Mouse (Mus musculus): ENCODE measurements around the gene Ccdc157.
A peak's percentile ranks its signal among the peaks of the same experiment; 100 is the strongest.

Ccdc157 gene

DNA sequence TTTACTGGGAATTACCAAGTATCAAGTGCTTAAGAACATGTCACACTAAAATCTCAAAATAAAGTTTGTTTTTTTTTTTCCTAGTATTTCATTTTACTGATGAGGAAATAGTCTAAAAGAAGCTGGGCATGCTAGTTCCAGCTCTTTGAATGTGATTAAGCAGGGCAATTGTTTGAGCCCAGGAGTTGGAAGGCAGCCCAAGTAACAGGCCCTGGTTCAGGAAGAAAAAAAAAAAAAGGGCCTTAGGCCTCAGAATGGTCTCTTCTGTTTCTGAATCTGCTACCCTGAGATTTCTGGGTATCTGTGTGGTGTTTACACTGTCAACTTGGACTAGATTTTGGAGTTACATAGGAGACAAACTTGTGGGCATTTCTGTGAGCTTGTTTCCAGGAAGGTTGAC is 23.4 kb upstream of the Ccdc157 start:
- no peak for ATAC-seq (ENCODE audit: low TSS enrichment)

DNA sequence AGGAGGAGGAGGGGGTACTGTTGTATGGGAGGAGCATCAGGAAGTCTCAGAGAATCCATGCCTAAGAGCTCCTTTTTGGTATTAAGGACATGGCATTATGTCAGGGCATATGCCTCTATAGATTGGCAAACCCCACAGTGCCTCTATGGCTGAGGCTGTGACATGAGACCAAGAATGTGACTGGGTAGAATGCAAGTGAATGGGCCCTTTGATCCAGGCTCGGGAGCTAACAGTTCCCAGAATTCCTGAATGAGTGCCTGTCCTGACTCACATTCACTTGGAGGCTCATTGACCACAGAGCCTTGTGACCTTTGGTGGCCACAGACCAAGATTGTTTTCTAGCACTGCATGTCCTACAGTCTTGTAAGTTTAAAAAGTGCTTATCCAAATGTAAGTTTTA is 22.0 kb upstream of the Ccdc157 start:
- no peak for ATAC-seq (ENCODE audit: low TSS enrichment)

DNA sequence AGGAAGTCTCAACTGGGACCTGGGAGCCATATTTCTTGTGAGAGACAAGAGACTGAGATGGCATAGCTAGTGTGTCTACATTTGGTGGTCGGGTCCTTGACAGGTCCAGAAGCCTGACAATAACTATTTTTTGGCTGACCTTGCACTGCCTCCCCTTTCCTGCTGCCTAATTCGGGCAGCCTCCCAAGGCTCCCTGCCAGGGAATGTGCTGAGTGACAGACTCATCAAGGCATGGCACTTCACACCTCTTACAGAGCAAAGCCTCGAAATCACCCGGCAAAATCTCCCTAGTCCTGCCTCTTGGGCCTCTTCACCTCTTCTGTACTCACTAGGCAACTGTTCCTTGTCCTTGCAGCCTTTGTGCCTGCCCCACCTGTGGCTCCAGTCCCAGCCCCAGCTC is 17.6 kb upstream of the Ccdc157 start:
- no peak for ATAC-seq (ENCODE audit: low TSS enrichment)

DNA sequence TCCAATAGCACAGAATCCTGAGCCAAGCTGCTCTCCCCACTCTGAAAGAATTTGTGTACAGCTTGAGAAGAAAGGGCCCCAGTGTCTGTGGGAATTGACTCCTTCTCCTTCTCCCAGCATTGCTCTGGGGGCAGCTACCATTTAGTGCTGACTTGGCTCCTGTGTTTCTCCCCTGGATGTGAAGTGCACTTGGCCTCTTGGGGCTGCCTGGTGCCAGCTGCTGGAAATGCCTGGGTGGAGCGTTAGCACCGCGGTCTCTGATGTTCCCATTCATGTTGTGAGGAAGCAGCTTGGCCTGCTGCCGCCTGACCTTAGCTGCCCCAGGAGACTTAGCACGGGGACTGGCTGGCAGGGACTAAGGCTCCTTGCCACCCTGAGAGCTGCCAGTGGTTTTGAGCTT is 14.5 kb upstream of the Ccdc157 start:
- peak; percentile 47 for ATAC-seq (ENCODE audit: low TSS enrichment)

DNA sequence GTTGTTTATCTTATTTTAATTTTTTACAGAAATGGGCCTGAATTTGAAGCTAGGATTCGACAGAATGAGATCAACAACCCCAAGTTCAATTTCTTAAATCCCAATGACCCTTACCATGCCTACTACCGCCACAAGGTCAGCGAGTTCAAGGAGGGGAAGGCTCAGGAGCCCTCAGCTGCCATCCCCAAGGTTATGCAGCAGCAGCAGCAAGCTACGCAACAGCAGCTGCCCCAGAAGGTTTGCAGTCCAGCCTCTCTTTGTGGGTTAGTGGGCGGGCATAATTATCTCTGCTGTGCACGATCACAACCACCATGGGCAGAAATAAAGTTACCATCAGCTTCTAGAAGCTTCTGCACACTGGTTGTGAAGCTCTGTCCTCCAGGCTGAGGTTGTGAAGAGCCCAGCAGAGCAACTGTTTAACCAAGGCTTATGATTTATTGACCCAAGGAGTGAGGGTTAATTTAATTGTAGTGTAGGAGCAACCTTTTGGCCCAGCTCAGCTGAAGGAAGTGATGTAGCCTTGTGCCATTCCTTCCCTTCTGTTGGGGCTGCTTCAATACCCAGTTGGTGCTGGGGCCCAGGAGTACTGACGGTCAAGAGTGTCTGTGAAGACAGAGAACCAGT is 6.5 kb upstream of the Ccdc157 start:
- no peak for ATAC-seq (ENCODE audit: low TSS enrichment)

DNA sequence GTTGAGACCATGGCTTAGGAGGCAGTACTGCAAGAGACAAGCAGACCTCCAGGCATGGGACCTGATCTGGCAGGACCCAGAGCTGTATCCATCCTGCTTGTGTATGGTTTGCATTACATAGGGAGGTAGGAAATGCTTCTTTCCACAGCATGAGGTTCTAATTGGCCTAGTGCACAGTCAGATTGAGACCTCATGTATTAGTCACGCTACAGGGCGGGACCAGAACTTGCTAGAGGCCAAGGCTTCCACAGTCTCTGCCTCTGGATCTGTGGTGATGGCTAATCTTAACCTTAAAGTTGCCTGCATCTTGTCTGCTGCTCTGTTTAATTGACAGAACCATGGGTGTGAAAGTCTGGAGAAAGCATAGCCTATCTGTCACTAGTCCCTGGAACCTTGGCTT is 4.6 kb upstream of the Ccdc157 start:
- ATAC-seq (ENCODE audit: low TSS enrichment) = no peak

DNA sequence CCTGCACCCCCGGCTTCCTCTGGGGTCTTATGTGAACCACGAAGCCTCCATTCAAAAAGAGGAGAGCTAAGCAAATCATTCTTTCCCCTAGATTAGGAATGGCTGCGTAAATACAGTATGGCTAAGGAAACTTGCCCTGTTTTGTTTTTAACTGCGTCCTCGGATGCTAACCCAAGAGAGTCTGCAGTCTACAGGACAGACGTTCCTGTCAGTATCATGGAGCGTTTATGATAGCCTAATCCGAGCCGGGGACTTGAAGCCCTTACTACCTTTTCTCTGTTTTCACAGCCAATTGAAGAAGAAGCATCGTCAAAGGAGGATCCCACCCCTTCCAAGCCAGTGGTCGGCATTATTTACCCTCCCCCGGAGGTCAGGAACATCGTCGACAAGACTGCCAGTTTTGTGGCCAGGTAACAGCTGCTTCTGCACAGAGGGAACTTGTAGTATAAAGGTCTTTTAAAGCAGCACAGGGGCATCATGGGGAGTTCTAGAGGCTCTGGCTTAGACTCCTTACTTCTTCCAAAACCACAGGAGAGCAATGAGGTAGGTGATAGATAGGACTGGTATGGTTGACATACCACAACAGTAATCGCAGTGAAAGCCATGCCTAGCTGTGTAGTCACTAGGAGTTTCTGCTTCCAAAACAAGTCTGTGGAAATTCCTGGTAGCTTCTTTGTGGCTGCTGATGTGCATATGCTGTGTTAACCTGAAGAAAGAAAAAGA is 826 bp upstream of the Ccdc157 start:
- ATAC-seq (ENCODE audit: low TSS enrichment) = no peak

DNA sequence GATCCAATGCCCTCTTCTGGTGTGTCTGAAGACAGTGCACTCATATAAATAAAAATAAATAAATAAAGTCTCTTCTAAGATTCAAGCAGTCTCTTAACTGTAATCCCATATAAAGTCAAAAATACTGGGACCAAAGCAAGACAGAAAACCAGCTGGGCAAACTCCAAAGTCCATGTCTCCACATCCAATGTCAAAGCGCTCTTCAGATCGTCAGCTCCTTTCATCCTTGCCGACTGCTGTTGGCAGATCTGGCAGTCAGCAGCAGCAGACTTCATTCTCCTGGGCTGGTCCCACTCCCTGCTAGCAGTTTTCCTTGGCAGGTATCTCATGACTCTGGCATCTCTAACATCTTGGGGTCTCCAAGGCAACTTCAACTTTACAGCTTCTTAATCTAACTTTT is 1.4 kb downstream of the Ccdc157 start:
- ATAC-seq (ENCODE audit: low TSS enrichment) = no peak

DNA sequence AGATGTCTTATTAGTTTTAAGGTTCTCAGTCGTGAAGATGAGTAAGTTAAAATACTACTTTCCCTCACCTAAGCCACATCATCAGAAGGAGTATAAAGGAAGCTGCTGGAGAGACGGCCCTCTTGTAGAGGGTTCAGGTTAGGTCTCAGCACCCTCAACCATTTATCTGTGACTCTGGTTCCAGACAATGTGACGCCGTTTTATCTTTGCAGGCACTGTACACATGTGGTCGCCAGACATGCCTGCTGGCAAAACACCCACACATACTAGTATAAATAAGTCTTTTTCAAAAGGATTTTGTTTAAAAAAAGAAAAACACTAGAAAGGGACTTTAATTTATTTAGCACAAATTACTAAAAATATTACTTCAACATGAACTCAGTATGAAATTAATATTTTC is 4.5 kb downstream of the Ccdc157 start:
- no peak for ATAC-seq (ENCODE audit: low TSS enrichment)

DNA sequence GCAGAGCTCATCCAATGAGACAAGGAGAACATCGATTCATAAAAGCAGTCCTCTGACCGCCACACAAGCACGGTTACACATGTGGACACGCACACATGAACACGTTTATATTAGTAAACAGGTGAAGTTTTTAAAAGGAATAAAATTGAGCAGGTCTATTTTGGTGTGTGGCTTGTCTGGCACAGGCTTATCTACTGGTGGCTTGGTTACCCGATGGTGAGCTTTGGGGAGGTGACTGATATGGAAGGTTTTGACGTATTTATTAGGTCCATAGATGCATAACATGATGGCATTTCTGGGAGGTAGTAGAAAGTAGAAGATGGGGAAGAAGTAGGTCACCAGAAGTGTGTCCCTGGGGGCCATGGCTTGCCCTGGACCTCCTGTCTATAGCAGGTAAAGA is 6.4 kb downstream of the Ccdc157 start:
- ATAC-seq (ENCODE audit: low TSS enrichment) = no peak

DNA sequence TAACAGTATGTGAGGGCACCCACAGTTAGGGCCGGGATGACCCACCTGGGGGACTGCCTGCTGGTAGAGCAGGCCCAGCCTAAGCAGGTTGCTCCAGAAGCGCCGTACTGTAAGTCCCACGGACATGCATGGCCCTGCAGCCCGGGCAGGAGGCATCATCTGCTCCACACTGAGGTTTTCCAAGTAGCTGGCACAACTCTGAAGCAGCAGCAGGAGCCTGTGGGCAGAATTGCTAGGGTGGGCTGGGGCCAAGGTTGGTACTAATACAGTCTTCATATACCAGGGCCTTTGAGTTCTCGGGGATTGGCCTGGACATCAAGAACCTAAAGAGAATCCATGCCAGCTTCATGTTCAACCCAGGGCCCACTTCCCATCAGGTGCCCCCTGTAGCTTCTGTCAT is 10.2 kb downstream of the Ccdc157 start:
- ATAC-seq (ENCODE audit: low TSS enrichment) = no peak

DNA sequence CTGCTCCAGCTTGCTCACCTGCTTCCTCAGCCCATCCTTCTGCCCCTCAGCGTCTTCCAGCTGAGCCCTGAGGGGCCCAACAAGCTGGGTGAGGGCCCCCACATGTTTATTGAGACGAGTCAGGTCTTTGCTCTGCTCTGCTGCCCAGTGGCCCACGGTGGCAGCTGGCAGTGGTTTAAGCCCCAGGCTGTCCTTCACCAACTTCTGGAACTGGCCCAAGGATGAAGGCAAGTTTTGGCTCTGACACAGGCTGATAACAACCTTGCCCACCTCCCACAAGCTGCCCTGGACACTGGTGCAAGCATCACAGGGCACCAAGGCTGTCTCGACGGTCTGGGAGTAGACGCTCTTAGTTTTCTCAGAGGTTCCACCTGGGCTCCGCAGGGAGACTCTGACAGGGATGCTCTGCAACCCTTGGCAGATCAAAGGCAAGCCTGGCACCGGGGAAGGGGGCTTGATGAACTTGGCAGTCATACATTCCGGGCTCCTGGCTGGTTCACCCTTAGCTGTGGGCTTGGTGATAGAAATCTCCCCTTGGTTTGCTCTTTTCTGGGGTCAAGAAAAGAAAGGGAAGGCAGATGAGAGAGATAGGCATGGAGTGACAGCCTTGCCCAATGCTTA is 11.4 kb downstream of the Ccdc157 start:
- ATAC-seq (ENCODE audit: low TSS enrichment) = no peak

DNA sequence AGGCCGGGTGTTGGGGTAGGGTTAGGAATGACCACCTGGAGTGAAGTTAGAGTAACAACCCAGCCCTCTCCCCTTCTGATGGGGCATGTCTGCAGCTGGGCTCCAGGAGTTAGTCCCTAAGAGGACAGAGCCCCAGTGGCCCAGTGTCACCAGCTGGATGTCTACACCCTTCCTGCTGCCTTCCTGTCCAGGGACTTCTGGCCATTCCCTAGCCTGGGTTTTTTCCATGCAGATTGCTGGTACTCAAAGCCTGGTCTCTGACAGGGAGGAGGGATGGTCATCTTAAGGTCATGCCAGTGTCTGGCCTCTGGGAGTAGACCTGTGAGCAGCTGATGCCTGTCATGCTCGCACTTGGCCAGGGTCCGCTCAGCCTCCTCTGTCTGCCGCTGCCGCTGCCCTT is 12.0 kb downstream of the Ccdc157 start:
- no peak for ATAC-seq (ENCODE audit: low TSS enrichment)

DNA sequence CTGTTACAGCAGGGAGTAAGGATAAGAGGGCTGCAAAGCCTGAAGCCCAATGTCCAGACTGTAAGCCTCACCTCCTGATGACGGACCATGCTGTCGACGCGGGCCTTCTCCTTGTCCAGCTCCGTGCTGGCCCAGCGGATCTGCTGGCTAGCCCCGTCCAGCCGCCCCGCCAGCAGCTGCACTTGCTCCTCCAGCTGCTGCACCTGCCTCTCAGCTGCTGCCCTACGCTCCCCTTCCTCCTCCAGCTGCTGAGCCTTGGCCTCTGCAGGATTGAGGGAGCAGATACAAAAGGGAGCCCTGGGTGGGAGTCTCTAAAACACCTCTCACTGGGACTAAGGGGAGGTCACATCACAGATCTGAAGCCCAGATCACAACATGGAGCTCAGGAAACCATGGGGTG is 13.0 kb downstream of the Ccdc157 start:
- no peak for ATAC-seq (ENCODE audit: low TSS enrichment)

DNA sequence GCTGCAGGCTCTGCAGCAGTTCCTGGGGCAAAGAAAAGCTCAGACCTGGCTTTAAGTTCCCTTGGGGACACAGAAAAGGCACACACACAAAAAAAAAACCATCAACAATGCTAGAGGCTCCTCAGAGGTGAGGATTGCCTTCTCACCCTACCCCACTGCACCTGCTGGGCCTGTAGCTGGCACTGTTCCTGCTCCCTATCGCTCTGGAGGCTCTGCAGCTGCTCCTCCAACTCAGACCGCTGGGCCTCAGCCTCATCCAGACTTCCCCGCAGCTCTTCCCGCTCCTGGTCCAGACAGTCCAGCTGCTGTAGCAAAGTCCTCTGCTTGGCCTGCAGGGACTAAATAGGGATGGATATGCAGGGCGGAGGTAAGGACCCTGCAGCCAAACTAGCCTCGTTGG is 13.7 kb downstream of the Ccdc157 start:
- ATAC-seq (ENCODE audit: low TSS enrichment) = no peak

DNA sequence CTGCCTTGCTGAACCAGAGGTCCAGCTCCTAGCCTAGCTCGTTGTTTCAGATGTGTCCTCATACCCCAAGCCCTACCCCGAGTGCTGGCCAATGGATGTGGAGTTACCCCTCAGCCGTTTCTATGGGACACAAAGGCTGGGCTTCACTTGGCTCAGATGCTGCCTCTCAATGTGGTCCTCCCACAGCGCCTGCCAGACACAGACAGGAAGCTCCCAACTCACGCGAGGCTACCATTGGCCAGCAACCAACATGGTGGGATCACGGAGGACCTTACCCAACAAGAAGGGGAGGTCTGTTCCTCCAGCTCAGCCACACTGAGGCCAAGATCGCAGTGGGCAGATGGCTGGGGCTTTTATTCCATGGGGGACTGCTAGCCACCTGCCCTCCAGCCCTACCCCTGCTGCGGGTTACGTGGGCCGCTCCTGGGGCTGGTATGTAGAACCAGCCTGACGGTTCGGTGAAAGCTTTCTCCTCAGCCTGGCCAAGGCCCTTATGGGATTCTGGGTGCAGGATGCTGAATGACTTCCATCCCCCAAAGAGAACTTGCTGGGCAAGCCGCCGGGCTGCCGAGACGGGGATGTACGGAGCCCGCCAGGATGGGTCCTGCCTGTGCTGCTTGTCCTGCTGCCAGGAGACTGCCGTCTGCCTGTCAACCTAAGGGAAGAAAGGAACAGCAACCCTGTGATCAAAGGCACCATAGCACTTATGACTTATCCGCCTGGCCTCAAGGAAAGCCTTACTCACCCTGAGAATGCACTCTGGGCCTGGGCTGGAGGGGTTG is 16.6 kb downstream of the Ccdc157 start:
- ATAC-seq (ENCODE audit: low TSS enrichment) = no peak

DNA sequence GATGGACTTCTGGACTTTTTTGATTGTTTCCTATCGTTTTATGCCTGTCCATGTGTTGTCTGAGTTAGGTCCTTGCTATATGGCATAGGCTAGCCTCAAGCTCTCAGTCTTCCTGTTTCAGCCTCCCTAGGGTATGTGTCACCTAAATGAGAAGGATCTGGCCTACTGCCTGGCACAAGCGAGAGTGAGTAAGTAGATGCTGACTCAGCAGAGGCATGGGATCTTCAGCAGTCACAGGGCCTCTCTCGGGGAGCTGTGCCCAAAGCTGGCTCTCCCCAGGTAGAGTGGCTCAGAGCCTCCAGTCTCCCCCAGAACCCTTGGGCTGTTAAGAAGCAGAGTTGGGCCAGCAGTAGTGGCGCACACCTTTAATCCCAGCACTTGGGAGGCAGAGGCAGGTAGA is 17.7 kb downstream of the Ccdc157 start:
- no peak for ATAC-seq (ENCODE audit: low TSS enrichment)

DNA sequence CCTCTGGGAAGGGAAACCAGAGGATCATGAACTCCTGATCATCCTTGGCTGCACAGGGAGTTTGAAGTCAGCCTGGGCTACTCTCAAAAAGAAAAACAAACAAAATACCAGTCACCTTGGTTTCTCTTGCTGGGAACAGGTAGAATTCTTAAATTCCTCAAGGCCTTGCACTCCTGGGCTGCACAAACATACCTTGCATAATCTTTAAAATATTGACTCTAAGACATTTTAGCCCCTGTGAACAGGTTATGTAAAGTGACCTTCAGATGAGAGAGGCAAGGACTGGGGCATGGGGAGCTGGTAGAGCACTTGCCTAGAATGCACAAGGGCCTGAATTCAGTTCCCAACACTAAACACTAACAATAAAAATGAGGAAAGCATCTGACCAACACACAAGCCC is 18.6 kb downstream of the Ccdc157 start:
- no peak for ATAC-seq (ENCODE audit: low TSS enrichment)

DNA sequence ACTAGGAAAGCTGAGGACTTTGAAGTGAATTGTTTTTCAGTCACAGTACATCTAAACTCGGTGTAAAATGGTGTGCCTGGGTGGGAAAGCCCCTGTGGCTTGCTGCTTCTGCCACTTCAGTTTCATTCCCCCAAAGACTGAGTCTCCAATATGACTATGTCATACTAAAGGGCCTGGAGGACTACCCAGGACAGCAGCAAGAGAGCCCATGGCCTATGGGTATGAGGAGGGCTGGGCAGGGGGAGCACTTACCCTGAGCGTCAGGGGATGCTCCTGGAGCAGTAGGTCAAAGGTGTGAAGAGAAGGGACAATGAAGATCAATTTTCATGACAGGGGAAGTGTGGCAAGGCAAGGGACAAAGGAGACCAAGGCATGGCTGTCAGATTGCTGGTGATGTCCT is 21.1 kb downstream of the Ccdc157 start:
- ATAC-seq (ENCODE audit: low TSS enrichment) = no peak

DNA sequence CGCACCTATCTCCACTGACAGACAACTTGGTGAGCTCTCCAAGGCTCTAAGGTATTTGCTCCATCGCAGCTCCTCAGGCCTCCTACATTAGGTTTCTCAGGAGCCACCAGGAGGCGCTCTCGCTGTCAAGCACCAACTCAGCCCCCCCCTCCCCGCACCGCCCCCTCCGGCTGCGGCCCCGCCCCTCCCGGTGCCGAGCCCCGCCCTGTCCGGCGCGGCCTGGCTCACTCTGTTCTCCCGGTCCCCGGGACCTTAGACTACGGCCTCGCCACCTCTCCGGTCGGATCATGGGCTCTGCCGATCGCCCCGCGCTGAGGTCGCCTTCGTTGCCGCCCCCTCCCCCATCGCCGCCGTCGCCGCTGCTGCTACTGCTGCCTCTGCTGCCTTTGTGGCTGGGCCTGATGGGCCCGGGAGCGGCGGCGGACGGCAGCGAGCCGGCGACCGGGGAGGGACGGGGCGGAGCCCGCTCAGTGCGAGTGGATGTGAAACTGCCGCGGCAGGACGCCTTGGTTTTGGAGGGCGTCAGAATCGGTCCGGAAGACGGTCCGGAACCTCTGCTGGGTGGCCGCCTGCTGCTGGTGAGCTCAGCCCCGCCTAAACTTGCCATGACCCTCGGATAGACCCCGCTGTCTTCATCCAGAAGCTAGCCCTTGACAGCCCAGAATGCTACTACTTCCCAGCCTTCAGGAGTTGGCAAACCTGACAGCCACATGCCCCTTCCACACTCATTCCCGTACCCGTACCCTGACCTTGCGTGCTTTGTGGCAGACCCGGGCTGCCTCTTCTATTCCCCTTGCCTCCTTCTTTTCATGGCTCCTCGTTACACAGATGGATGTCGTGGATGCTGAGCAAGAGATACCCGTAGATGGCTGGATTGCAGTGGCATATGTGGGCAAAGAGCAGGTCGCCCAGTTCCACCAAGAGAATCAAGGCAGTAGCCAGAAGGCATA is 24.8 kb downstream of the Ccdc157 start, which contains the start of gene Rnf215:
Gene Rnf215 (plus strand): TSS at position 217 of the 950 bp plus-strand sequence.
- peak; percentile 84 for ATAC-seq (ENCODE audit: low TSS enrichment)

DNA sequence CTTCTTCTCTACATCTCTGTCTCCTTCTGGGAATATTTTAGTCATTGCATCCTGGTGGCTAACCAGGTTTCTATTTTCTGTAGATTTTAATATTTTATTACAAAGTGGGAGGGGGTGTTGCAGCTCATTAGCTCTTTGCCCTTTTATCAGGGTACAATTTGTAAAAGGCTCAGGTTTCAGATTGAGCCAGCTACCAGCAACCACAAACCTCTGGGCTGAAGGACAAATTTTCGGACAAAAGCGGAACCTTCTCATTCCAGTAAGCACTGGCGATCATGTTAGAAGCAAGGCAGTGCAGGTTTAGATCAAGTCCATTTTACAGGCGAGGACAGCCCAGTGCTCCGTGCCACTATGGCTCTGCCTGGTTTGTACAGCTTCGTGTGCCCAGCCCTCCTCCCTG is 25.7 kb downstream of the Ccdc157 start:
- ATAC-seq (ENCODE audit: low TSS enrichment) = no peak
